Mouse (Mus musculus): ENCODE data around the gene Fam186a. TPM values are rescaled to one million over a fixed set of nuclear protein-coding genes. Genes with fewer than 3 reads are reported as not detected.
"Not testable (repeated sequence)": the region's sequence is repeated elsewhere in the genome, so short reads cannot be mapped to it uniquely, and the experiment has no call there.

Fam186a gene
- polyA plus RNA-seq, 2 experiments: 0.05 TPM; not detected in 1

DNA sequence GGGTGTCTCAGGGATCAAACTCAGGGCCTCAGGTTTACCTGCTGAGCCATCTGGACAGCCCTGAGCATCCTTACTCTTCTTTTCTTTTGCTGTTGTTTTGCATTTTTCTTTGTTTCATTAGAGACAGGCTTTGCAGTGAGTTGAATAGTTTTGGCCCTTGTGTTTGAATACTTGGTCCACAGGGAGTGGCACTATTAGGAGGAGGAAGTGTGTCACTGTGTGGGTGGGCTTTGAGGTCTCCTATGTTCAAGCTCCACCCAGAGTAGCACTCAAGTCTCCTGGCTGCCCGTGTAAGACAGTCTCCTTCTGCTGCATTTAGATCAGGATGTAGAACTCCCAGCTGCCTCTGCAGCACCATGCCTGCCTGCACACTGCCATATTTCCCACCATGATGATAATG, 32.4 kb downstream of the Fam186a start:
- no peak overlapping the region for H3K4me2 ChIP-seq (replicated peaks; ENCODE audit: low read depth, low read length, severe bottlenecking)
- TF ChIP-seq POLR2A (IDR thresholded peaks at IDR 0.05; ENCODE audit: borderline replicate concordance, extremely low read depth, insufficient read depth, insufficient read length): no peak
- ATAC-seq (ENCODE audit: low FRiP score, low read depth) (no peak), DNase-seq (ENCODE audit: low spot score) (no peak)
- no peaks in the 10 kb centered on the region for H3K9me3 ChIP-seq (ENCODE audit: control insufficient read depth, low read length)
- no peak overlapping the region for H3K4me3 ChIP-seq (replicated peaks; ENCODE audit: low read length)
- H3K27ac ChIP-seq (replicated peaks; ENCODE audit: low read depth, low read length): no peak overlapping the region
- no peaks in the 10 kb centered on the region for H3K27me3 ChIP-seq (ENCODE audit: control insufficient read depth, insufficient read depth, low read length)
- H3K36me3 ChIP-seq (ENCODE audit: control insufficient read depth, insufficient read depth, low read length): no peaks in the 10 kb centered on the region
- no peak overlapping the region for H3K9ac ChIP-seq (ENCODE audit: low read depth, low read length, severe bottlenecking)
- 47% methylated on average over 1 of the region's 1 CpGs for WGBS
- no peaks in the 10 kb centered on the region for H3K4me1 ChIP-seq (ENCODE audit: control insufficient read depth, insufficient read depth, low read length)

DNA sequence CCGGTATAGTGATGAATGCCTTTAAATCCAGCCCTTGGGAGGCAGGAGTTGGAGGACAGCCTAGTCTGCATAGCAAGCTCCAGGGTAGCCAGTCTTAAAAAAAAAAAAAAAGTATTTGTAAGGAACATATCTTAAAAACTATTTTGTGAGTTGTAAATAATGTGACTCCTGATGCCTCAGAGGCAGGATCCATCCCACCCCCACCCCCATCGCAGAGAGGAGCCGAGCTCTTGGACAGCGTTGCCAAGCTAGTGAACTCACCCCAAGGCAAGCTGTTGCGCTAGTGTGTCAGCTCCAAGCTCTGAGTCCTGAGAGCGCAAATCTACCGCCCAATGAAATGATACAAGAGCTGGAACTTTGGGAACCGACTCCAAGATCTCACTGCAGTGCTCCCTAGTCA, 35.6 kb downstream of the Fam186a start:
- Histone ChIP-seq H3K9me3 (ENCODE audit: control insufficient read depth, low read length) (no peaks in the 10 kb centered on the region), H3K4me2 (replicated peaks; ENCODE audit: low read depth, low read length, severe bottlenecking) (no peak overlapping the region), H3K4me1 (ENCODE audit: control insufficient read depth, insufficient read depth, low read length) (no peaks in the 10 kb centered on the region), H3K36me3 (ENCODE audit: control insufficient read depth, insufficient read depth, low read length) (no peaks in the 10 kb centered on the region), H3K4me3 (replicated peaks; ENCODE audit: low read length) (no peak overlapping the region), H3K27ac (replicated peaks; ENCODE audit: low read depth, low read length) (no peak overlapping the region), H3K9ac (ENCODE audit: low read depth, low read length, severe bottlenecking) (no peak overlapping the region), H3K27me3 (ENCODE audit: control insufficient read depth, insufficient read depth, low read length) (no peaks in the 10 kb centered on the region)
- DNase-seq (ENCODE audit: low spot score): peak; percentile 5
- no peak for ATAC-seq (ENCODE audit: low FRiP score, low read depth)
- no peak for TF ChIP-seq POLR2A (IDR thresholded peaks at IDR 0.05; ENCODE audit: borderline replicate concordance, extremely low read depth, insufficient read depth, insufficient read length)
- WGBS: 67% methylated on average over 8 of the region's 8 CpGs

DNA sequence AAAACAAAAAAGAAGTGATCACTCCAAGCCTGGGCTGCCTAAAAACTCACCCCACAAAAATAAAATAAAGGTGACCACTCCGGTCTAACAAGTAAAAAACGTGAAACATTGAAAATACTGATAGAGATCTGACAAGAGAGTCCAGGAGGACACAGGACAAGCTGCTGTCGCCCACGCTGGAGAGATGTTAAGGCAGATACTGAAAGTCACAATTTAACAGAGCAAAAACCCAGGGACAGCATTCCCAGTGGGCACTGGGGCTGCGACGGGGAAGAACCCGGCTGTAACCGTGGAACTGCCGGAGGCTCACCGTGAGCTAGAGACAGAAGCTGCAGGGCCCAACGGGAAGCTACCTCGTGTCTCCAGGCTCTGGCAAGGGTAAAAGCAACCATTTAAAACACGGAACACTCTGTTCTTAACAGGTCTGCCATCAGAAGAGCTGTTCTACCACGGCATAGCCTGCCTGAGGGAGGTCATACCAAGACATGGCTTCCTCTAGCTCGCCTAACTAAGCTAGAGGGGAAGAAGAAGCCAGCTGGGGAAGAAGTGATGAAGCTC, 47.2 kb downstream of the Fam186a start:
- Histone ChIP-seq H3K4me3 (replicated peaks; ENCODE audit: low read length) (no peak overlapping the region), H3K27ac (replicated peaks; ENCODE audit: low read depth, low read length) (no peak overlapping the region), H3K9me3 (ENCODE audit: control insufficient read depth, low read length) (no peaks in the 10 kb centered on the region), H3K27me3 (ENCODE audit: control insufficient read depth, insufficient read depth, low read length) (no peaks in the 10 kb centered on the region), H3K9ac (ENCODE audit: low read depth, low read length, severe bottlenecking) (no peak overlapping the region), H3K4me1 (ENCODE audit: control insufficient read depth, insufficient read depth, low read length) (no peaks in the 10 kb centered on the region), H3K4me2 (replicated peaks; ENCODE audit: low read depth, low read length, severe bottlenecking) (no peak overlapping the region), H3K36me3 (ENCODE audit: control insufficient read depth, insufficient read depth, low read length) (no peaks in the 10 kb centered on the region)
- no peak for TF ChIP-seq POLR2A (IDR thresholded peaks at IDR 0.05; ENCODE audit: borderline replicate concordance, extremely low read depth, insufficient read depth, insufficient read length)
- DNase-seq (ENCODE audit: low spot score) (no peak), ATAC-seq (ENCODE audit: low FRiP score, low read depth) (no peak)
- 86% methylated on average over 15 of the region's 15 CpGs for WGBS

DNA sequence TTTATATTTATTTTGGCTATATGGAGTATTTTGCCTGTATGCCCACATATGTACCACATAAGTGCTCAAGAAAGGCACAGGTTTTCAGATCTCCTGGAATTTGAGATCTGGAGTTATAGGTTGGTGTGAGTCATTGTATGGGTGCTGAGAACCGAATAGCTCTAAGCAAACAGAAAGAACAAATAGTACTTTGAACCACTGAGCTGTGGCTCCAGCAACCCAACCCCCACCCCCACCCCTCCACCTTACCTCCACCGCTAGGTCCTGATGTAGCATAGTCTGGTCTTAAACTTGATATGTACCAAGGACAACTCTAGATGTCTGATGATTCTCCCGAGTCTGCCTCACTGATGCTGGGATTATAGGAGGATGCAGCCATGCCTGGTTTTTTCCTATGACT, 49.6 kb downstream of the Fam186a start:
- no peak for TF ChIP-seq POLR2A (IDR thresholded peaks at IDR 0.05; ENCODE audit: borderline replicate concordance, extremely low read depth, insufficient read depth, insufficient read length)
- H3K4me2 ChIP-seq (replicated peaks; ENCODE audit: low read depth, low read length, severe bottlenecking): no peak overlapping the region
- no peaks in the 10 kb centered on the region for H3K27me3 ChIP-seq (ENCODE audit: control insufficient read depth, insufficient read depth, low read length)
- DNase-seq (ENCODE audit: low spot score): no peak
- no peaks in the 10 kb centered on the region for H3K36me3 ChIP-seq (ENCODE audit: control insufficient read depth, insufficient read depth, low read length)
- H3K9me3 ChIP-seq (ENCODE audit: control insufficient read depth, low read length): no peaks in the 10 kb centered on the region
- no peak overlapping the region for H3K4me3 ChIP-seq (replicated peaks; ENCODE audit: low read length)
- no peak overlapping the region for H3K9ac ChIP-seq (ENCODE audit: low read depth, low read length, severe bottlenecking)
- no peak for ATAC-seq (ENCODE audit: low FRiP score, low read depth)
- no peaks in the 10 kb centered on the region for H3K4me1 ChIP-seq (ENCODE audit: control insufficient read depth, insufficient read depth, low read length)
- no peak overlapping the region for H3K27ac ChIP-seq (replicated peaks; ENCODE audit: low read depth, low read length)
- 89% methylated on average over 3 of the region's 3 CpGs for WGBS

DNA sequence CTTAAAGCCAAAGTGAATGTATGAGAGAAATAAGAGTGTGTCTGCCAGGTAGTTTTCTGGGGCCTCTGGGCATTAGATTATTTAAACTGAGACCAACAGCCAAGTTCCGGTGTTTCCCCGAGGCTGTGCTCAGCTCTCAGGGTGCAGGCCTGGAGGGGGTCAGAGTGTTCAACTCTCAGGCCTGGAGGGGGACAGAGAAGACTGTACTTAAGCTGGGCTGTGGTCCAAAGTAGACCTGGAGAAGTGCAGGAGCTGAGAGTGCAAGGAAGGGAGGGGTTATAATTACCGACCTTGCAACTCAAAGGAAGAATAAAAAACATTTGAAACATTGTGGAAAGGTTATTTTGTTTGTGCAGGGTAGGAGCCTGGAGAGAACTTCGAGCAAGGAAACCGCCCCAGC, 52.2 kb downstream of the Fam186a start:
- Histone ChIP-seq H3K27me3 (ENCODE audit: control insufficient read depth, insufficient read depth, low read length) (no peaks in the 10 kb centered on the region), H3K4me1 (ENCODE audit: control insufficient read depth, insufficient read depth, low read length) (no peaks in the 10 kb centered on the region), H3K9me3 (ENCODE audit: control insufficient read depth, low read length) (no peaks in the 10 kb centered on the region), H3K36me3 (ENCODE audit: control insufficient read depth, insufficient read depth, low read length) (no peaks in the 10 kb centered on the region), H3K9ac (ENCODE audit: low read depth, low read length, severe bottlenecking) (no peak overlapping the region), H3K27ac (replicated peaks; ENCODE audit: low read depth, low read length) (no peak overlapping the region), H3K4me2 (replicated peaks; ENCODE audit: low read depth, low read length, severe bottlenecking) (no peak overlapping the region), H3K4me3 (replicated peaks; ENCODE audit: low read length) (no peak overlapping the region)
- ATAC-seq (ENCODE audit: low FRiP score, low read depth) (no peak), DNase-seq (ENCODE audit: low spot score) (no peak)
- 62% methylated on average over 5 of the region's 5 CpGs for WGBS
- TF ChIP-seq POLR2A (IDR thresholded peaks at IDR 0.05; ENCODE audit: borderline replicate concordance, extremely low read depth, insufficient read depth, insufficient read length): no peak

DNA sequence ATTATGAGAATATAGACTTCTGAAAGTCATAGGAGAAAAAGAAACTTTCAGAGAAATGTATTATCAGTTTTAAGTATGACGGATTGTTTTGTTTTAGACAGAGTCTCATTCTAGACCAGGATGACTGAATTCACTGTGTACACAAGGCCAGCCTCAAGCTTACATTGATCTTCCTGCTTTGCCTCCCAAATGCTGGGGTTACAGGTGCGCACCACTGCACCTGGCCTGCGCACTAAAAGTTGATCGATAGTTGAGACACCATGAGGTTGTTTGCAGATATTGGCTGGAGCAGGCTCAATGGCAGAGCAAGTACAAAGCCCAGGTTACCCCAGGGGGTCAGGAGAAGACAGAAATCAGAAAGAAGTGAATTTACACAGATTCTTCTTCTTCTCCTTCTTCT, 55.1 kb downstream of the Fam186a start:
- no peak overlapping the region for H3K4me2 ChIP-seq (replicated peaks; ENCODE audit: low read depth, low read length, severe bottlenecking)
- no peak overlapping the region for H3K27ac ChIP-seq (replicated peaks; ENCODE audit: low read depth, low read length)
- no peaks in the 10 kb centered on the region for H3K4me1 ChIP-seq (ENCODE audit: control insufficient read depth, insufficient read depth, low read length)
- no peak for TF ChIP-seq POLR2A (IDR thresholded peaks at IDR 0.05; ENCODE audit: borderline replicate concordance, extremely low read depth, insufficient read depth, insufficient read length)
- no peak overlapping the region for H3K9ac ChIP-seq (ENCODE audit: low read depth, low read length, severe bottlenecking)
- no peaks in the 10 kb centered on the region for H3K9me3 ChIP-seq (ENCODE audit: control insufficient read depth, low read length)
- DNase-seq (ENCODE audit: low spot score): no peak
- no peaks in the 10 kb centered on the region for H3K27me3 ChIP-seq (ENCODE audit: control insufficient read depth, insufficient read depth, low read length)
- no peak overlapping the region for H3K4me3 ChIP-seq (replicated peaks; ENCODE audit: low read length)
- WGBS: 94% methylated on average over 4 of the region's 4 CpGs
- no peaks in the 10 kb centered on the region for H3K36me3 ChIP-seq (ENCODE audit: control insufficient read depth, insufficient read depth, low read length)
- no peak for ATAC-seq (ENCODE audit: low FRiP score, low read depth)

DNA sequence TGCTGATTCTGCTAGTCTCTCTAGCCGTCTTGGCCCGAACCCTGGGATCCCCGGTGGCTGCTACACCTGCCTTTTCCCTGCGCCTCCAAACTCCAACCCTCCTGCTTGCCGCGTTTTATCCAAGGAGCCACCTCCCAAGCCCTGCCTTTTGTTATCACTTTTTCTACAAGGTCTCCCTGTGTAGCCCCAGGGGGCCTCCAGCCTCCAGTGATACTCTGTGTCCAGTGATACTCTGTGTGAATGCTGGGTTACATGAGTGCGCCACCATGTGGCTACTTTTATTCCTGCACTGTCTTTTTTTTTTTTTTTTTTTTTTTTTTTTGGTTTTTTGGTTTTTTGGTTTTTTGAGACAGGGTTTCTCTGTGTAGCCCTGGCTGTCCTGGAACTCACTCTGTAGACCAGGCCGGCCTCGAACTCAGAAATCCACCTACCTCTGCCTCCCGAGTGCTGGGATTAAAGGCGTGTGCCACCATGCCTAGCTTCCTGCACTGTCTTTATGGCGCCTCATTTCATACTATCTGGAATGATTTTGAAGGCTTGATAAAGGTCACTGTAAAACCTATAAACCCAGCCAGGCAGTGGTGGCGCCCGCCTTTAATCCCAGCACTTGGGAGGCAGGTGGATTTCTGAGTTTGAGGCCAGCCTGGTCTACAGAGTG, 57.4 kb downstream of the Fam186a start:
- WGBS: 38% methylated on average over 14 of the region's 14 CpGs
- not testable (repeated sequence) for H3K9me3 ChIP-seq (ENCODE audit: control insufficient read depth, low read length); H3K27me3 ChIP-seq (ENCODE audit: control insufficient read depth, insufficient read depth, low read length); H3K36me3 ChIP-seq (ENCODE audit: control insufficient read depth, insufficient read depth, low read length); H3K27ac ChIP-seq (replicated peaks; ENCODE audit: low read depth, low read length); H3K9ac ChIP-seq (ENCODE audit: low read depth, low read length, severe bottlenecking); ATAC-seq (ENCODE audit: low FRiP score, low read depth); DNase-seq (ENCODE audit: low spot score); H3K4me2 ChIP-seq (replicated peaks; ENCODE audit: low read depth, low read length, severe bottlenecking); H3K4me3 ChIP-seq (replicated peaks; ENCODE audit: low read length); H3K4me1 ChIP-seq (ENCODE audit: control insufficient read depth, insufficient read depth, low read length)

Data from limb, embryonic 14.5 days (tissue).